Mouse (Mus musculus): ENCODE data around the gene Trub1. TPM values are rescaled to one million over a fixed set of nuclear protein-coding genes. Genes with fewer than 3 reads are reported as not detected.

Trub1 gene
- total RNA-seq, 4 experiments from 2014 or later = 17.3 to 18.5 (median 17.9) TPM

- no peak for DNase-seq (ENCODE audit: low spot score in 2 of 2)
Observed at GRCm38 (mm10) chr19:57441501-57441900, 11.2 kb upstream of the Trub1 start.

GRCm38 (mm10) chr19:57442936-57443657 is 9.6 kb upstream of the Trub1 start:
- DNase-seq (ENCODE audit: low spot score in 2 of 2) = no peak

GRCm38 (mm10) chr19:57445049-57445448 is 7.7 kb upstream of the Trub1 start:
- DNase-seq (ENCODE audit: low spot score in 2 of 2) = peak; percentile 41 to 49

- DNase-seq (ENCODE audit: low spot score in 2 of 2) = no peak
Observed at GRCm38 (mm10) chr19:57450849-57451248, 1.9 kb upstream of the Trub1 start.

GRCm38 (mm10) chr19:57451762-57452161 is 950 bp upstream of the Trub1 start:
- DNase-seq (ENCODE audit: low spot score in 2 of 2) = no peak

GRCm38 (mm10) chr19:57453218-57453600 is 497 bp downstream of the Trub1 start:
- DNase-seq (ENCODE audit: low spot score in 2 of 2) = no peak

- DNase-seq (ENCODE audit: low spot score in 2 of 2) = no peak
Observed at GRCm38 (mm10) chr19:57455286-57455960, 2.7 kb downstream of the Trub1 start.

GRCm38 (mm10) chr19:57457075-57457474 is 4.4 kb downstream of the Trub1 start:
- peak in 1 of 2 experiments; percentile 40 for DNase-seq (ENCODE audit: low spot score in 2 of 2)

- no peak for DNase-seq (ENCODE audit: low spot score in 2 of 2)
Observed at GRCm38 (mm10) chr19:57463741-57464140, 11.0 kb downstream of the Trub1 start.

- DNase-seq (ENCODE audit: low spot score in 2 of 2) = no peak
Observed at GRCm38 (mm10) chr19:57465742-57466141, 13.0 kb downstream of the Trub1 start.

GRCm38 (mm10) chr19:57471033-57471432 is 18.3 kb downstream of the Trub1 start:
- DNase-seq (ENCODE audit: low spot score in 2 of 2) = peak; percentile 30

GRCm38 (mm10) chr19:57472169-57472568 is 19.5 kb downstream of the Trub1 start:
- DNase-seq (ENCODE audit: low spot score in 2 of 2) = no peak

GRCm38 (mm10) chr19:57473301-57473700 is 20.6 kb downstream of the Trub1 start:
- no peak for DNase-seq (ENCODE audit: low spot score in 2 of 2)

- DNase-seq (ENCODE audit: low spot score in 2 of 2) = no peak
Observed at GRCm38 (mm10) chr19:57475298-57475697, 22.6 kb downstream of the Trub1 start.

GRCm38 (mm10) chr19:57477310-57477709 is 24.6 kb downstream of the Trub1 start:
- DNase-seq (ENCODE audit: low spot score in 2 of 2) = no peak

GRCm38 (mm10) chr19:57478056-57478455 is 25.3 kb downstream of the Trub1 start:
- DNase-seq (ENCODE audit: low spot score in 2 of 2) = no peak

GRCm38 (mm10) chr19:57479886-57480655 is 27.4 kb downstream of the Trub1 start:
- DNase-seq (ENCODE audit: low spot score in 2 of 2) = no peak

- no peak for DNase-seq (ENCODE audit: low spot score in 2 of 2)
Observed at GRCm38 (mm10) chr19:57481743-57482259, 29.1 kb downstream of the Trub1 start.

GRCm38 (mm10) chr19:57482815-57483214 is 30.1 kb downstream of the Trub1 start:
- no peak for DNase-seq (ENCODE audit: low spot score in 2 of 2)

GRCm38 (mm10) chr19:57487051-57487658 is 34.4 kb downstream of the Trub1 start:
- DNase-seq (ENCODE audit: low spot score in 2 of 2) = no peak

GRCm38 (mm10) chr19:57489527-57489926 is 36.8 kb downstream of the Trub1 start:
- no peak for DNase-seq (ENCODE audit: low spot score in 2 of 2)

Measured in layer of hippocampus, adult 8-10 months (tissue).